Mouse (Mus musculus): ENCODE data around the gene Atxn7.
A peak's percentile ranks its signal among the peaks of the same experiment; 100 is the strongest.
"Not testable (repeated sequence)": the region's sequence is repeated elsewhere in the genome, so short reads cannot be mapped to it uniquely, and the experiment has no call there.

The Atxn7 gene

GRCm38 (mm10) chr14:13961401-13962112 lies at the start of gene Atxn7, which contains the start of gene Thoc7:
Atxn7 (plus strand) TSS chr14:13961440.
Thoc7 (minus strand) TSS chr14:13961852.
- DNase-seq (ENCODE audit: low spot score in 2 of 2): peak; percentile 57 to 84

- DNase-seq (ENCODE audit: low spot score in 2 of 2): no peak
These were observed 46.7 kb upstream of the Atxn7 start, which contains the start of gene Gm281 for GRCm38 (mm10) chr14:13914387-13915082. Gm281 (minus strand) TSS chr14:13914478.

- DNase-seq (ENCODE audit: low spot score in 2 of 2): no peak
These were observed 46.0 kb upstream of the Atxn7 start for GRCm38 (mm10) chr14:13915207-13915606.

GRCm38 (mm10) chr14:13917208-13917607 lies 44.0 kb upstream of the Atxn7 start:
- DNase-seq (ENCODE audit: low spot score in 2 of 2): no peak

- peak in 1 of 2 experiments; percentile 16 for DNase-seq (ENCODE audit: low spot score in 2 of 2)
These were observed 43.6 kb upstream of the Atxn7 start for GRCm38 (mm10) chr14:13917630-13918029.

GRCm38 (mm10) chr14:13933290-13934051 lies 27.8 kb upstream of the Atxn7 start:
- DNase-seq (ENCODE audit: low spot score in 2 of 2): no peak

GRCm38 (mm10) chr14:13934052-13934371 lies 27.2 kb upstream of the Atxn7 start:
- no peak for DNase-seq (ENCODE audit: low spot score in 2 of 2)

- DNase-seq (ENCODE audit: low spot score in 2 of 2): no peak
These were observed 16.6 kb upstream of the Atxn7 start for GRCm38 (mm10) chr14:13944686-13945085.

- DNase-seq (ENCODE audit: low spot score in 2 of 2): no peak
These were observed 12.9 kb upstream of the Atxn7 start for GRCm38 (mm10) chr14:13948345-13948744.

- peak; percentile 36 to 68 for DNase-seq (ENCODE audit: low spot score in 2 of 2)
These were observed 10.8 kb upstream of the Atxn7 start for GRCm38 (mm10) chr14:13950401-13950800.

GRCm38 (mm10) chr14:13952151-13952550 lies 9.1 kb upstream of the Atxn7 start:
- not testable (repeated sequence) for DNase-seq (ENCODE audit: low spot score in 2 of 2)

GRCm38 (mm10) chr14:13960079-13960478 lies 1.2 kb upstream of the Atxn7 start:
- peak; percentile 48 to 75 for DNase-seq (ENCODE audit: low spot score in 2 of 2)

GRCm38 (mm10) chr14:13960482-13961325 lies 536 bp upstream of the Atxn7 start:
- peak; percentile 66 to 86 for DNase-seq (ENCODE audit: low spot score in 2 of 2)

GRCm38 (mm10) chr14:13962476-13962875 lies 1.2 kb downstream of the Atxn7 start:
- DNase-seq (ENCODE audit: low spot score in 2 of 2): no peak

GRCm38 (mm10) chr14:13963527-13963926 lies 2.3 kb downstream of the Atxn7 start:
- no peak for DNase-seq (ENCODE audit: low spot score in 2 of 2)

GRCm38 (mm10) chr14:13967607-13968006 lies 6.4 kb downstream of the Atxn7 start:
- DNase-seq (ENCODE audit: low spot score in 2 of 2): no peak

GRCm38 (mm10) chr14:13968476-13968875 lies 7.2 kb downstream of the Atxn7 start:
- DNase-seq (ENCODE audit: low spot score in 2 of 2): no peak

- DNase-seq (ENCODE audit: low spot score in 2 of 2): no peak
These were observed 9.3 kb downstream of the Atxn7 start for GRCm38 (mm10) chr14:13970513-13970912.

- no peak for DNase-seq (ENCODE audit: low spot score in 2 of 2)
These were observed 10.5 kb downstream of the Atxn7 start for GRCm38 (mm10) chr14:13971644-13972234.

- DNase-seq (ENCODE audit: low spot score in 2 of 2): no peak
These were observed 16.3 kb downstream of the Atxn7 start for GRCm38 (mm10) chr14:13977498-13977897.

- DNase-seq (ENCODE audit: low spot score in 2 of 2): no peak
These were observed 20.0 kb downstream of the Atxn7 start for GRCm38 (mm10) chr14:13981286-13981685.
